Mouse (Mus musculus) embryonic stem cell, embryonic (primary cell): ENCODE measurements around the gene Dnah17.

Experiments used
- CTCF ChIA-PET, 4 experiments: fragments of 300-600 bp in 2 of 4; fragments of 350-600 bp in 2 of 4; sonication (Branson Sonifier 250); formaldehyde crosslinking; loops; one replicate each; lab custom pipeline; 2022; ENCODE audit warnings: inconsistent platforms in 2 of 4; lab: Charles Lee
- POLR2A ChIA-PET, 4 experiments: fragments of 300-600 bp in 2 of 4; fragments of 350-600 bp in 2 of 4; sonication (Branson Sonifier 250); formaldehyde crosslinking; loops; one replicate each; lab custom pipeline; 2022; ENCODE audit warnings: antibody characterized with exemption in 4 of 4, inconsistent platforms in 1 of 4; lab: Charles Lee

Gene Dnah17

GRCm38 (mm10) chr11:118003176-118003575, 127.3 kb downstream of the Dnah17 start:
- ChIA-PET CTCF (interaction anchor here in 2 of 4 experiments (0.6 to 1.4 kb wide), 2 partner anchors 19 to 33 kb away, joined by 3 to 4 read pairs; partner anchors contain the start of gene Socs3 (in 1 of the 2)), POLR2A (interaction anchor here in 2 of 4 experiments (1.6 to 7.8 kb wide), 3 partner anchors 9 to 35 kb away, joined by 4 to 106 read pairs (median 50); partner anchors contain the start of gene Socs3 (in 1 of the 2))

- ChIA-PET POLR2A (interaction anchor here in 2 of 4 experiments (0.9 to 2.4 kb wide), 12 partner anchors 8 to 97 kb away, joined by 3 to 16 read pairs (median 4); partner anchors contain the start of genes Pgs1 (in 1 of the 2) and Socs3 (in 1 of the 2)), CTCF (no interaction called here)
Observed at GRCm38 (mm10) chr11:118000565-118001215, 129.7 kb downstream of the Dnah17 start.

- ChIA-PET CTCF (interaction anchor here in 2 of 4 experiments (0.6 to 1.3 kb wide), 3 partner anchors 30 to 115 kb away, joined by 3 to 4 read pairs (median 3); partner anchors contain the start of gene Socs3 (in 1 of the 2)), POLR2A (interaction anchor here in 2 of 4 experiments (1.0 to 6.4 kb wide), 10 partner anchors 8 to 33 kb away, joined by 3 to 33 read pairs (median 4); partner anchors contain the start of genes Pgs1 (in 1 of the 2) and Socs3 (in 1 of the 2))
Observed at GRCm38 (mm10) chr11:118000083-118000482, 130.4 kb downstream of the Dnah17 start.

GRCm38 (mm10) chr11:117999260-117999934, 131.0 kb downstream of the Dnah17 start:
- ChIA-PET CTCF (interaction anchor here (0.5 to 1.3 kb wide), 6 partner anchors 19 to 129 kb away, joined by 3 to 4 read pairs (median 3); partner anchors contain the start of gene Socs3 (in 2 of the 4)), POLR2A (interaction anchor here (0.6 to 6.4 kb wide), 11 partner anchors 7 to 110 kb away, joined by 3 to 33 read pairs (median 4); partner anchors contain the start of gene Socs3 (in 1 of the 4))

- POLR2A ChIA-PET: interaction anchor here in 3 of 4 experiments (0.6 to 6.4 kb wide), 11 partner anchors 8 to 109 kb away, joined by 3 to 33 read pairs (median 3); partner anchors contain the start of gene Socs3 (in 1 of the 3)
- CTCF ChIA-PET: interaction anchor here in 1 of 4 experiments (1.1 to 1.3 kb wide), 2 partner anchors 20 to 28 kb away, joined by 3 to 4 read pairs; partner anchors contain the start of gene Socs3
Observed at GRCm38 (mm10) chr11:117998356-117998755, 132.1 kb downstream of the Dnah17 start.

- CTCF ChIA-PET: interaction anchor here in 3 of 4 experiments (0.5 to 2.6 kb wide), 3 partner anchors 21 to 108 kb away, joined by 3 to 10 read pairs (median 6); no protein-coding TSS in a partner anchor
- POLR2A ChIA-PET: interaction anchor here in 3 of 4 experiments (0.7 to 6.4 kb wide), 12 partner anchors 8 to 120 kb away, joined by 3 to 46 read pairs (median 5); partner anchors contain the start of gene Socs3 (in 3 of the 3)
Observed at GRCm38 (mm10) chr11:117997085-117997484, 133.3 kb downstream of the Dnah17 start.

GRCm38 (mm10) chr11:117996066-117996465, 134.4 kb downstream of the Dnah17 start:
- ChIA-PET POLR2A (interaction anchor here in 3 of 4 experiments (0.6 to 6.4 kb wide), 31 partner anchors 8 to 862 kb away, joined by 3 to 46 read pairs (median 6); partner anchors contain the start of genes Socs3 (in 3 of the 3) and Pgs1 (in 2 of the 3)), CTCF (interaction anchor here in 3 of 4 experiments (0.6 to 3.0 kb wide), 11 partner anchors 12 to 384 kb away, joined by 3 to 12 read pairs (median 5); no protein-coding TSS in a partner anchor)

- ChIA-PET POLR2A (interaction anchor here in 3 of 4 experiments (0.6 to 6.4 kb wide), 30 partner anchors 8 to 862 kb away, joined by 3 to 46 read pairs (median 6); partner anchors contain the start of genes Socs3 (in 3 of the 3) and Pgs1 (in 2 of the 3)), CTCF (interaction anchor here in 3 of 4 experiments (0.6 to 3.0 kb wide), 10 partner anchors 12 to 384 kb away, joined by 3 to 12 read pairs (median 5); no protein-coding TSS in a partner anchor)
Observed at GRCm38 (mm10) chr11:117995661-117996060, 134.8 kb downstream of the Dnah17 start.

- ChIA-PET CTCF (interaction anchor here in 2 of 4 experiments (0.6 to 3.0 kb wide), 7 partner anchors 13 to 88 kb away, joined by 3 to 12 read pairs (median 5); no protein-coding TSS in a partner anchor), POLR2A (interaction anchor here in 3 of 4 experiments (0.6 to 6.4 kb wide), 19 partner anchors 9 to 862 kb away, joined by 3 to 46 read pairs (median 7); partner anchors contain the start of genes Socs3 (in 2 of the 3) and Pgs1 (in 1 of the 3))
Observed at GRCm38 (mm10) chr11:117995255-117995654, 135.2 kb downstream of the Dnah17 start.

- ChIA-PET POLR2A (interaction anchor here in 3 of 4 experiments (0.6 to 6.4 kb wide), 13 partner anchors 9 to 52 kb away, joined by 3 to 46 read pairs (median 7); partner anchors contain the start of genes Socs3 (in 2 of the 3) and Pgs1 (in 1 of the 3)), CTCF (interaction anchor here (0.6 to 3.0 kb wide), 8 partner anchors 14 to 191 kb away, joined by 3 to 12 read pairs (median 3); partner anchors contain the start of gene Socs3 (in 1 of the 4))
Observed at GRCm38 (mm10) chr11:117994250-117995057, 136.0 kb downstream of the Dnah17 start.

- CTCF ChIA-PET: interaction anchor here in 2 of 4 experiments (1.0 to 3.0 kb wide), 3 partner anchors 15 to 43 kb away, joined by 3 to 12 read pairs (median 3); no protein-coding TSS in a partner anchor
- POLR2A ChIA-PET: interaction anchor here in 3 of 4 experiments (0.5 to 6.4 kb wide), 12 partner anchors 8 to 562 kb away, joined by 3 to 46 read pairs (median 6); partner anchors contain the start of genes Socs3 (in 2 of the 3) and Pgs1 (in 1 of the 3)
Observed at GRCm38 (mm10) chr11:117993190-117994175, 137.0 kb downstream of the Dnah17 start.

- ChIA-PET POLR2A (interaction anchor here in 3 of 4 experiments (0.5 to 7.6 kb wide), 14 partner anchors 8 to 113 kb away, joined by 3 to 77 read pairs (median 4); partner anchors contain the start of gene Socs3 (in 3 of the 3)), CTCF (interaction anchor here in 3 of 4 experiments (0.5 to 0.9 kb wide), 3 partner anchors 22 to 702 kb away, joined by 3 read pairs; partner anchors contain the start of gene Socs3 (in 1 of the 3))
Observed at GRCm38 (mm10) chr11:117991502-117992470, 138.6 kb downstream of the Dnah17 start.

GRCm38 (mm10) chr11:117989926-117990325, 140.5 kb downstream of the Dnah17 start:
- ChIA-PET CTCF (interaction anchor here in 3 of 4 experiments (0.5 to 1.5 kb wide), 7 partner anchors 14 to 658 kb away, joined by 3 to 7 read pairs (median 3); partner anchors contain the start of gene Socs3 (in 2 of the 3)), POLR2A (interaction anchor here in 3 of 4 experiments (0.6 to 7.6 kb wide), 14 partner anchors 10 to 136 kb away, joined by 3 to 79 read pairs (median 5); partner anchors contain the start of gene Socs3 (in 2 of the 3))
